In the genomic region with DNA sequence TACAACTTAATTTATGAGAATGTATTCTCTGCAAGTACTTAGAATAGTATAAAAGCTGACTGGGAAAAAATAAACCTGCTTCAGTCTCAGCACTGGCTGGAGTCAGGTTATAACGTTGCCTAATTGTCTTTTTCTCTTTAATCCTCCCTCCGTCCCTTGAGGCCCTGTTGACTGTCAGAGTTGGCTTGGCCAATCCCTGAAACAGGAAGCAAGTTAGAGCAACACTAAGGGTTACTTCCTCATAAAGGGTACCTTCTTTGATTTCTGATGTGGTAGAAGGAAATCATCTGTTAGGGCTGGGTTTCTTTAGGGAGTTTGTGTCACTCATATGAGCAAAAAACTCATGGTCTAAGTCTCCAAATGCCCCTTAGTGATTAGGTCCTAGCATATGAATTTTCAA, we compare ENCODE assay signal across 20 mouse cellular contexts.
A peak's percentile ranks its signal among the peaks of the same experiment; 100 is the strongest.
DNase-seq lines count a peak whose midpoint lies in the region; ATAC-seq and TF ChIP-seq lines count a peak whose summit lies in the region.
"Had no signal": no experiment of that assay in that cellular context is flagged by ENCODE, and none has a peak within 500 bp of the region (broad histone marks: within the 10 kb centered on the region; RNA-seq: fewer than 3 reads in every experiment).

No protein-coding gene starts in this region.

- no peak overlapping the region for H3K4me2 ChIP-seq in midbrain, embryonic 15.5 days
- H3K4me2 ChIP-seq: embryonic facial prominence, embryonic 12.5 days; forebrain, embryonic 15.5 days; heart, embryonic 13.5 days; hindbrain, embryonic 12.5 days had no signal

- no peak overlapping the region for H3K9ac ChIP-seq in midbrain, embryonic 15.5 days
- H3K9ac ChIP-seq: embryonic facial prominence, embryonic 12.5 days; forebrain, embryonic 15.5 days; heart, embryonic 13.5 days; hindbrain, embryonic 12.5 days had no signal

- no peak for TF ChIP-seq POLR2A in cerebellum, adult 2 months (IDR thresholded peaks at IDR 0.05; ENCODE audit: borderline replicate concordance, insufficient read depth, low read length)

- no peaks in the 10 kb centered on the region for H3K27me3 ChIP-seq in cerebellum, adult 2 months (ENCODE audit: control insufficient read depth, insufficient read depth, low read length)
- H3K27me3 ChIP-seq in midbrain, embryonic 15.5 days (replicated peaks), result no peaks in the 10 kb centered on the region
- H3K27me3 ChIP-seq: CH12.LX; embryonic facial prominence, embryonic 12.5 days; forebrain, embryonic 15.5 days; heart, embryonic 13.5 days; hindbrain, embryonic 12.5 days; Patski had no signal

- ATAC-seq in granulocyte monocyte progenitor cell, adult 5-6 weeks (replicated peaks; ENCODE audit: poor library complexity, severe bottlenecking), result peak; percentile 100
- peak; percentile 100 for ATAC-seq in monocyte, adult 5-6 weeks (replicated peaks; ENCODE audit: insufficient number of reproducible peaks, low FRiP score, low TSS enrichment, poor library complexity, severe bottlenecking)
- ATAC-seq in midbrain, embryonic 15.5 days (replicated peaks), result no peak
- ATAC-seq: activated CD4-positive, CD25-positive, alpha-beta regulatory T cell, adult 4 months; forebrain, embryonic 15.5 days; hindbrain, postnatal 0 days; Patski had no signal

- H3K4me1 ChIP-seq in cerebellum, adult 2 months (ENCODE audit: control insufficient read depth, insufficient read depth, low read length), result no peaks in the 10 kb centered on the region
- no peaks in the 10 kb centered on the region for H3K4me1 ChIP-seq in midbrain, embryonic 15.5 days
- H3K4me1 ChIP-seq: embryonic facial prominence, embryonic 12.5 days; forebrain, embryonic 15.5 days; heart, embryonic 13.5 days; hindbrain, embryonic 12.5 days had no signal

- DNase-seq in 416B (ENCODE audit: low read depth) (peak; percentile 33), A20 (ENCODE audit: low read depth, low spot score) (peak; percentile 16)
- DNase-seq in cerebellum, adult 2 months, result no peak
- DNase-seq in kidney, postnatal 10 days, result no peak
- DNase-seq: adrenal gland, postnatal 14 days; cerebellum, adult 8-10 months; cerebellum, postnatal 14 days; gastrocnemius, postnatal 10 days; heart, postnatal 36 days had no signal

- H3K36me3 ChIP-seq in midbrain, embryonic 15.5 days (replicated peaks), result no peaks in the 10 kb centered on the region
- H3K36me3 ChIP-seq: embryonic facial prominence, embryonic 12.5 days; forebrain, embryonic 15.5 days; heart, embryonic 13.5 days; hindbrain, embryonic 12.5 days had no signal

- TF ChIP-seq CTCF in cerebellum, adult 2 months (IDR thresholded peaks at IDR 0.05; ENCODE audit: borderline replicate concordance, insufficient read depth, low read depth, low read length), result no peak

- no peaks in the 10 kb centered on the region for H3K9me3 ChIP-seq in midbrain, embryonic 15.5 days
- H3K9me3 ChIP-seq: embryonic facial prominence, embryonic 12.5 days; forebrain, embryonic 15.5 days; hindbrain, embryonic 12.5 days had no signal

- no peak overlapping the region for H3K4me3 ChIP-seq in cerebellum, adult 2 months (replicated peaks; ENCODE audit: insufficient read depth, low read depth, low read length)
- no peak overlapping the region for H3K4me3 ChIP-seq in midbrain, embryonic 15.5 days
- H3K4me3 ChIP-seq: embryonic facial prominence, embryonic 12.5 days; forebrain, embryonic 15.5 days; heart, embryonic 13.5 days; hindbrain, embryonic 12.5 days had no signal

- H3K27ac ChIP-seq in cerebellum, adult 2 months (ENCODE audit: insufficient read depth, low read length), result no peak overlapping the region
- no peak overlapping the region for H3K27ac ChIP-seq in midbrain, embryonic 15.5 days
- H3K27ac ChIP-seq: embryonic facial prominence, embryonic 12.5 days; forebrain, embryonic 15.5 days; heart, embryonic 13.5 days; hindbrain, embryonic 12.5 days; hindbrain, postnatal 0 days had no signal

- WGBS in cerebellum, adult 2 months, result 63% methylated on average over 2 of the region's 2 CpGs
- 74% methylated on average over 2 of the region's 2 CpGs for WGBS in midbrain, embryonic 15.5 days

Comparison
In these comparisons a context has a peak if more than half of its experiments do, and no peak if none do; other contexts are left out.
1. DNase-seq: peak in 416B (single experiment) and A20 (single experiment); none in cerebellum, adult 2 months (0 of 2) and kidney, postnatal 10 days (single experiment).